8 mouse cellular contexts compared by ENCODE assay signal in genomic region chr11:83927097-83927496, GRCm38 (mm10). TPM values are rescaled to one million over a fixed set of nuclear protein-coding genes. Genes with fewer than 3 reads are reported as not detected.
DNase-seq lines count a peak whose midpoint lies in the region; ATAC-seq and TF ChIP-seq lines count a peak whose summit lies in the region.

No protein-coding gene starts in this region.

- no peaks in the 10 kb centered on the region for H3K4me1 ChIP-seq in midbrain, postnatal 0 days (ENCODE audit: insufficient read depth, low read length)
- no peaks in the 10 kb centered on the region for H3K4me1 ChIP-seq in midbrain, embryonic 15.5 days
- H3K4me1 ChIP-seq in cortical plate, adult 2 months (ENCODE audit: control insufficient read depth, insufficient read depth, low read length) = no peaks in the 10 kb centered on the region

- peak; percentile 6 to 25 for DNase-seq in cerebellum, postnatal 10 days
- DNase-seq in cerebellum, adult 9-11 months = no peak
- no peak for DNase-seq in midbrain, postnatal 0 days (ENCODE audit: low spot score)
- peak; percentile 57 for DNase-seq in splenic B cell, adult 2 months (ENCODE audit: low read depth, low spot score)
- DNase-seq in frontal cortex, postnatal 36 days (ENCODE audit: low spot score in 2 of 2) = no peak
- DNase-seq in ovary, postnatal 10 days (ENCODE audit: low spot score) = no peak

- H3K4me3 ChIP-seq in midbrain, postnatal 0 days (ENCODE audit: low read depth, low read length) = no peak overlapping the region
- no peak overlapping the region for H3K4me3 ChIP-seq in midbrain, embryonic 15.5 days
- H3K4me3 ChIP-seq in cortical plate, adult 2 months (ENCODE audit: insufficient read depth, low read length) = no peak overlapping the region

- no peak overlapping the region for H3K4me2 ChIP-seq in midbrain, postnatal 0 days (ENCODE audit: low read depth, low read length, poor library complexity, severe bottlenecking)
- no peak overlapping the region for H3K4me2 ChIP-seq in midbrain, embryonic 15.5 days

- H3K9me3 ChIP-seq in midbrain, postnatal 0 days (ENCODE audit: low read length) = no peaks in the 10 kb centered on the region
- no peaks in the 10 kb centered on the region for H3K9me3 ChIP-seq in midbrain, embryonic 15.5 days

- ATAC-seq in midbrain, postnatal 0 days (ENCODE audit: low FRiP score) = no peak
- ATAC-seq in midbrain, embryonic 15.5 days (replicated peaks) = no peak

- no peaks in the 10 kb centered on the region for H3K27me3 ChIP-seq in midbrain, postnatal 0 days (ENCODE audit: insufficient read depth, low read length)
- no peaks in the 10 kb centered on the region for H3K27me3 ChIP-seq in midbrain, embryonic 15.5 days (replicated peaks)
- no peaks in the 10 kb centered on the region for H3K27me3 ChIP-seq in splenic B cell, adult 2 months (ENCODE audit: control insufficient read depth, insufficient read depth, low read length, poor library complexity, severe bottlenecking)

- peak; percentile 48 for TF ChIP-seq CTCF in midbrain, postnatal 0 days (IDR thresholded peaks at IDR 0.05)
- peak; percentile 31; the same call in 1 of the 2 replicates for TF ChIP-seq CTCF in cortical plate, adult 2 months (IDR thresholded peaks at IDR 0.05; ENCODE audit: extremely low read depth, insufficient read depth, low read length)

- H3K36me3 ChIP-seq in midbrain, postnatal 0 days (ENCODE audit: insufficient read depth, low read length) = no peaks in the 10 kb centered on the region
- no peaks in the 10 kb centered on the region for H3K36me3 ChIP-seq in midbrain, embryonic 15.5 days (replicated peaks)
- H3K36me3 ChIP-seq in splenic B cell, adult 2 months (ENCODE audit: control insufficient read depth, insufficient read depth, low read length, poor library complexity, severe bottlenecking) = no peaks in the 10 kb centered on the region

- H3K27ac ChIP-seq in midbrain, postnatal 0 days (ENCODE audit: low read depth, low read length) = no peak overlapping the region
- H3K27ac ChIP-seq in midbrain, embryonic 15.5 days = no peak overlapping the region
- no peak overlapping the region for H3K27ac ChIP-seq in cortical plate, adult 2 months (ENCODE audit: insufficient read depth, low read length)

- WGBS in midbrain, postnatal 0 days = 55% methylated on average over 3 of the region's 3 CpGs
- 59% methylated on average over 3 of the region's 3 CpGs for WGBS in midbrain, embryonic 15.5 days

- no peak for TF ChIP-seq POLR2A in cortical plate, adult 2 months (IDR thresholded peaks at IDR 0.05; ENCODE audit: extremely low read depth, insufficient read depth, low read length)

- H3K9ac ChIP-seq in midbrain, postnatal 0 days (replicated peaks; ENCODE audit: low read length, poor library complexity, severe bottlenecking) = no peak overlapping the region
- no peak overlapping the region for H3K9ac ChIP-seq in midbrain, embryonic 15.5 days

RNA-seq across cellular contexts. Expression of gene Ddx52, which starts 14.8 kb away (rescaled TPM):
- total RNA-seq in midbrain, postnatal 0 days (2014; rRNA removed) = 14.6 and 16.4 TPM in 2 replicates
- 16.1 and 16.3 TPM in 2 replicates for polyA plus RNA-seq in midbrain, postnatal 0 days (2015; fragmentation: Nextera tagmentation; extraction: Ambion mirVana)
- polyA plus RNA-seq in midbrain, embryonic 15.5 days (2015; fragmentation: Nextera tagmentation; extraction: Ambion mirVana) = 21.5 and 22.7 TPM in 2 replicates
- polyA plus RNA-seq in cortical plate, adult 2 months (2012; rRNA removed) = 12.3 and 13.5 TPM in 2 replicates

RNA-seq across cellular contexts. Expression of gene Synrg, which starts 37.1 kb away (rescaled TPM):
- total RNA-seq in midbrain, postnatal 0 days (2014; rRNA removed) = 43.1 and 44.5 TPM in 2 replicates
- 15.3 and 17.1 TPM in 2 replicates for polyA plus RNA-seq in midbrain, postnatal 0 days (2015; fragmentation: Nextera tagmentation; extraction: Ambion mirVana)
- polyA plus RNA-seq in midbrain, embryonic 15.5 days (2015; fragmentation: Nextera tagmentation; extraction: Ambion mirVana) = 29.9 and 33.1 TPM in 2 replicates
- polyA plus RNA-seq in cortical plate, adult 2 months (2012; rRNA removed) = 22.3 and 23.2 TPM in 2 replicates

Comparison
In these comparisons a context has a peak if more than half of its experiments do, and no peak if none do; other contexts are left out.
1. DNase-seq: peak in cerebellum, postnatal 10 days (2 of 2) and splenic B cell, adult 2 months (single experiment); none in cerebellum, adult 9-11 months (single experiment), midbrain, postnatal 0 days (single experiment), frontal cortex, postnatal 36 days (0 of 2) and ovary, postnatal 10 days (single experiment).